Mouse (Mus musculus) kidney, adult 2 months (tissue): ENCODE data around the gene Slc25a12.

Source experiments
- CTCF ChIP-seq: fragments of 200-500 bp; conservative IDR thresholded peaks from 2 replicates; pipeline ENCODE4 v1.5.1; 2011; ENCODE audit warnings: low read depth, mild to moderate bottlenecking, control low read depth, low read length, moderate library complexity, mixed read lengths; ENCODE audit not compliant: insufficient read depth, insufficient read length
- POLR2A ChIP-seq: fragments of 200-500 bp; IDR thresholded peaks from one replicate; pipeline ENCODE4 v1.6.1; 2011; ENCODE audit warnings: low read depth, low read length, control low read depth

DNA sequence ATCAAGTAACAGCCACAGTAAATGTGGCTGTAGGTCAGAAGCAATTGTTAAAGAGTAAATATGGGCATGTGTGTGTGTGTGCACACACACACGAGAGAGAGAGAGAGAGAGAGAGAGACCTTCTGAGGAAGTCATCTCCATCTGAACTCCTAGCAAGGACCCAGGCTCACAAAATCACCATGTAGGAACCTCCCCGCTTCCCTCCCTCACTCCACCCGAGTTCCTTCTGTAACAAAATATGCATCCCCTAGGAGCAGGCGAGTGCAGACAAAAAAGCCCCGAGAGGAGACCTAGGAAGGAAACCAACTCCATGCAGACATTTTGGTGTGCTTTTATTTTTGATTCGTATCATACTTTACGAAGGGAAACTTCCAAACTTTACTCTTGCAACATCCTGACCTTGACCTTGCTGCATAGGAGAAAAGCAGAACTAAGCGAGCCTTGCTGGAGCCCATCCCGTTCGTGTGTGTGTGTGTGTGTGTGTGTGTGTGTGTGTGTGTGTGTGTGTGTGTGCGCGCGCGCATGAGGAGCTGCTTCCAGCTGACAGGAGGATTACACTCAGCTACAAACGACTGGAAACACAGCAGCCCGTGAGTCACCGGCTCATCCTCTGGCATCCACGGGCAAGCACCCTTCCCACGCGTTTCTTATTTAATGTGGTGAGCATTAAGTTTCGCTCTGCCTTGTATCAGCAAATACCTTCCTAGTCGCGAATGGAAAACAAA lies 93.4 kb downstream of the Slc25a12 start:
- no peak for TF ChIP-seq POLR2A
- TF ChIP-seq CTCF, result no peak
